Mouse (Mus musculus) midbrain, embryonic 16.5 days (tissue): ENCODE results near the gene Sox9. TPM values are rescaled to one million over a fixed set of nuclear protein-coding genes. Genes with fewer than 3 reads are reported as not detected.

Source experiments
- ATAC-seq: fragments of 200-750 bp; cut with Nextera tagmentation; 2 replicates; pipeline ENCODE4 v1.8.0; 2017; ENCODE audit warnings: moderate TSS enrichment
- H3K27ac ChIP-seq: fragments of 300-500 bp; sonication (generic); 2 replicates; pipeline ENCODE4 v1.5.1; 2014; ENCODE audit warnings: mild to moderate bottlenecking, low read length, mixed read lengths
- H3K27me3 ChIP-seq: fragments of 300-500 bp; sonication (generic); 2 replicates; pipeline ENCODE4 v1.6.1; 2014; ENCODE audit warnings: low read depth, low read length, mixed read lengths; ENCODE audit not compliant: control insufficient read depth, insufficient read depth
- H3K36me3 ChIP-seq: fragments of 300-500 bp; sonication (generic); 2 replicates; pipeline ENCODE4 v1.6.1; 2014; ENCODE audit warnings: mild to moderate bottlenecking, low read length, moderate library complexity, mixed read lengths; ENCODE audit not compliant: control insufficient read depth, insufficient read depth
- H3K4me1 ChIP-seq: fragments of 300-500 bp; sonication (generic); 2 replicates; pipeline ENCODE4 v1.6.1; 2014; ENCODE audit warnings: mild to moderate bottlenecking, low read length, mixed read lengths; ENCODE audit not compliant: control insufficient read depth, insufficient read depth
- H3K4me2 ChIP-seq: fragments of 300-500 bp; sonication (generic); 2 replicates; pipeline ENCODE4 v1.6.1; 2014; ENCODE audit warnings: mild to moderate bottlenecking, low read length, mixed read lengths
- H3K4me3 ChIP-seq: fragments of 300-500 bp; sonication (generic); 2 replicates; pipeline ENCODE4 v1.5.1; 2014; ENCODE audit warnings: low read depth, mild to moderate bottlenecking, low read length, moderate library complexity, mixed read lengths
- H3K9ac ChIP-seq: fragments of 300-500 bp; sonication (generic); 2 replicates; pipeline ENCODE4 v1.6.1; 2014; ENCODE audit warnings: low read depth, low read length, mixed read lengths
- H3K9me3 ChIP-seq: fragments of 300-500 bp; sonication (generic); replicated peaks from 2 replicates; pipeline ENCODE4 v1.6.1; 2014; ENCODE audit warnings: mild to moderate bottlenecking, low read length, mixed read lengths; ENCODE audit not compliant: control insufficient read depth, poor library complexity, severe bottlenecking
- WGBS: fragments of 180-500 bp; shearing (Covaris S2); extraction: QIAGEN DNeasy Blood & Tissue Kit; methylation state at CpG from one replicate; pipeline ENCODE4 v1.1.7; 2014; 5-methylcytosine and 5-hydroxymethylcytosine counted together
- polyA plus RNA-seq: library from polyadenylated mRNA; unstranded; fragments of >200 nt; fragmentation: Nextera tagmentation; extraction: Ambion mirVana; gene quantifications from 2 replicates; pipeline ENCODE4 v1.2.1, GENCODE M21; 2015

Gene Sox9
- polyA plus RNA-seq, 1 experiment from 2014 or later = 45.9 TPM

GRCm38 (mm10) chr11:112834245-112835005, 52.4 kb downstream of the Sox9 start:
- H3K9me3 ChIP-seq = no peaks in the 10 kb centered on the region
- WGBS = 64% methylated on average over 11 of the region's 11 CpGs
- no peaks in the 10 kb centered on the region for H3K27me3 ChIP-seq
- no peak overlapping the region for H3K4me3 ChIP-seq
- H3K4me1 ChIP-seq = peaks cover 10% of the 10 kb centered on the region
- no peak overlapping the region for H3K9ac ChIP-seq
- no peak for ATAC-seq
- no peak overlapping the region for H3K27ac ChIP-seq
- H3K4me2 ChIP-seq = no peak overlapping the region
- H3K36me3 ChIP-seq = no peaks in the 10 kb centered on the region

- H3K27me3 ChIP-seq = no peaks in the 10 kb centered on the region
- ATAC-seq = no peak
- 59% methylated on average over 7 of the region's 7 CpGs for WGBS
- no peaks in the 10 kb centered on the region for H3K36me3 ChIP-seq
- no peak overlapping the region for H3K27ac ChIP-seq
- peaks cover 16% of the 10 kb centered on the region for H3K4me1 ChIP-seq
- H3K4me3 ChIP-seq = no peak overlapping the region
- H3K4me2 ChIP-seq = no peak overlapping the region
- H3K9ac ChIP-seq = no peak overlapping the region
- H3K9me3 ChIP-seq = no peaks in the 10 kb centered on the region
Observed at GRCm38 (mm10) chr11:112835468-112836092, 53.6 kb downstream of the Sox9 start.
